Mouse (Mus musculus) C3H10T1/2 (cell line): Measurements from ENCODE around the gene Gm9747. TPM values are rescaled to one million over a fixed set of nuclear protein-coding genes. Genes with fewer than 3 reads are reported as not detected.

Experiments
- polyA plus RNA-seq, 2 experiments: library from polyadenylated mRNA; unstranded; fragments of >200 nt; fragmentation: generic; extraction: Trizol; gene quantifications; one replicate each; pipeline ENCODE4 v1.2.1; 2012; ENCODE audit warnings: missing spikeins in 2 of 2

The Gm9747 gene
- polyA plus RNA-seq, result 1 to 10 TPM in 1 of 2 experiments, under 1 TPM in 1; 0.54 to 8.1 TPM

GRCm38 (mm10) chr1:82232812-82233211 lies at the start of gene Gm9747:
Gene Gm9747 (plus strand): TSS chr1:82233112.

Other genes starting within 250 kb of the Gm9747 start
- gene Irs1, start 58.3 kb downstream of the Gm9747 start, polyA plus RNA-seq, result 1 to 10 TPM in 1 of 2 experiments, under 1 TPM in 1; 0.22 to 2.8 TPM
- 1 to 10 TPM; 1.3 to 6.5 TPM for gene Rhbdd1, start 83.3 kb downstream of the Gm9747 start, polyA plus RNA-seq